Mouse (Mus musculus) telencephalon, adult 2 months (tissue): ENCODE data around the gene Timm44.
"Not testable (repeated sequence)": the region's sequence is repeated elsewhere in the genome, so short reads cannot be mapped to it uniquely, and the experiment has no call there.

ENCODE experiments used
- DNase-seq: peaks from one replicate; pipeline ENCODE4 v3.0.0-alpha.2; 2011; ENCODE audit warnings: low read depth, low spot score

The Timm44 gene

GRCm38 (mm10) chr8:4263105-4263791 is 12.5 kb downstream of the Timm44 start:
- DNase-seq = peak; percentile 91

DNA sequence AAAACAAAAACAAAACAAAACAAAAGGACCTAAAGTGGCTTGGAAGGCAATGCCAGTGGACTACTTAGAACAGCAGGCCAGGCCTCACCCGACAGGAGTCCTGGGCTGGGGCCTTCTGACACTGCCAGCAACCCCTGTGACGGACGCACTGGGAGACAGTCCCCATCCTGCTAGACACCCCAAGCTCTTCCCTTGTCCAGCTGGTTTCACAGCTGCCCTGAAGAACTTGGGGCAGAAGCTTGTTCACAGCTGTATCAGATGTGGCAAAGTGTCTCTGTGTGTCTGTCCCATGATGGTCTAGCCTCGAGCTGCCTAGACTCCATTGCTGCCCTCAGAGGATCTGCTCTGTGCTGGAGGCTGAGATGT is 15.9 kb downstream of the Timm44 start:
- no peak for DNase-seq

- no peak for DNase-seq
Measured at GRCm38 (mm10) chr8:4259125-4259804, 16.4 kb downstream of the Timm44 start, which contains the start of gene Ctxn1. Gene Ctxn1, minus strand, starts transcription at chr8:4259274.

DNA sequence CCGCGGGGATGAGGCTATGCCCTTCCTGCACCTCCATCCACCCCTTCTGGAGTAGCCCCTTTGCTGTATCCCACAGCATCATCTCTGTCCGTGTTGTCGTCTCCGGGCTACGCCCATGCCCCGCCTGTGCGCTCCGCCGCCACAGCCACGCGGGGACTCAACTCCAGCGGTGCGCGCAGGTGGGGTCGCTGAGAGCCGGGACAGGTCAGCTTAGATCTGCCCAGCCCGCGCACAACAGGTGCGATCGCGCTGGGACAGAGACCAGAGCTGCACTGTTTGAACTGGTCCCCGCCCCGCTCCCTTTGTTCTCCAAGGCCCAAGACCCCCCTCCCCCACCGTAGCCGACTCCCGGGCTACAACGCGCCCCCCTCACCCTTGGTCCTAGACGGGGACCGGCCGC is 17.0 kb downstream of the Timm44 start:
- DNase-seq = no peak

DNA sequence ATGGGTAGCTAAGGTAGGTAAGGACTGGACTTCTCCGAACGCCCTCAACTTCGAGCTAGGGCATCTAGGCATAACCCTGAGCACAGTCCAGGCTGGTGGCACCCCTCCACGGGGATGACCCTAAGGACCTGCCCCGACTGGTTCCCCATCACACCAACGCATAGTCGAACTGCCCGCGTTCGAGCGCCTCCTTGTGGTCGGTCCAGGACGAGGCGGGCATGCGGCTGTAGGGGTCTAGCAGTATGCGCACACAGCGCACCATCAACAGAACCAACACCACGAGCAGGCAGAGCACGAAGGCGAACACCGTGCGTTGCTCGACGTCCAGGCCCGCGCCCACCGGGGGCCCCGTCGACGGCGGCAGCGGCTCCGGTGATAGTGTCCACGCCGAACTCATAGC is 17.5 kb downstream of the Timm44 start:
- no peak for DNase-seq

DNA sequence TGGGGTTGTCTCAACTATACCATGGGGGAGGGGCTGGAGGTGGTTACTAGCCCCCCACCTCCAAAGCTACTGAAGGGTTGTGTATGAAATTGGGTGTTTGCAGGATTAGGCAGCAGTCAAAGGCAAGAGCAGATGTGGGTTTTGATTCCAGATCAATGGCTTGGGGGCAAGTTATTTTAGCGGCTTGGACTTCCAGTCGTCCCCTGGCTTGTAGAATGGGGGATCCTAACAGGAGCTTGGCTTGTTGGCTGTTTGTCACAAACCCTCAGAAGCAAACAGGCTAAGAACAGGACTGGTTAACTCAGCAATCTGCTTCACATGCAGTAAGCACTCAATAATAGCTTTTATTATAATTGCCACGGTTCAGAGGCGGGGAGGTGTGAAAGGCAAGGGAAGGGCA is 18.4 kb downstream of the Timm44 start:
- DNase-seq = no peak

DNA sequence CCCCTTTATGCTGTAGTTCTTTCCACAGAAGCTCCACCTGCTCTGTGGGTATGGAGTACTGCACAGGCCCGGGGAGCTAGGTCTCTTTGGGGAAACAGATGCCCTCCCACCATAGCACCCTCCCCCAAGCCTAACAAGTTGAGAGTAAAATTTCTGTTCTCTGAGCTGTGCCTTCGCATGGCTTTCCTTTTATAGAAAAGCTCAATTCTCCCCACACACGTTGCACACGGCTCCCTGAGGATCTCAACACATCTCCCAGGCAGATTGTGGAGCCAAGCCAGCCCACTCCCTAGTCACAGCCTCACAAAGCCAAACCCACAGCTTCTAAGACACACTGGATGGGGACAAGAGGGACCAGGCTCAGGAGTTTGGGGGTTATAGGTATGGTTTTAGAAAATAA is 18.8 kb downstream of the Timm44 start:
- DNase-seq = peak; percentile 96

- DNase-seq = not testable (repeated sequence)
Measured at GRCm38 (mm10) chr8:4255471-4255870, 20.2 kb downstream of the Timm44 start.

DNA sequence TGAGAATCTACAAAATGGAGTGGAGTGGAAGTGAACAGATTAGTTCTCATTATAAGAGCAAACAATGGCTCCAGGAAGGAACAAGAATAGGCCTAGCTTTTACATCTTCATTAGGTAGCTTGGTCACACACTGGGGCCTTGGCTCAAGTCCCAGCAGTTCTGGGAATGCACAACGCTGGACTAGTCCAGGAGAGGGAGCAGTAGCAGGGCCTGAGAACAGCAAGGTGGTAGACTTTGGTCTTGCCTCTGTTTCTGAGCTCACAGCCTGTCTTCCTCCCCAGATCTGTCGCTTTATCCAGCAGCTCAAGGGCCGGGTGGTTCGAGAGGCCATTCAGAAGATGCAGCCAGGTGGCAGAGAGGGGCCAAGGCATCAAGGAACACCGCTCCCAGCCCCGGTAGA is 21.7 kb downstream of the Timm44 start:
- DNase-seq = no peak

GRCm38 (mm10) chr8:4252934-4253841 is 22.5 kb downstream of the Timm44 start, which contains the start of gene Snapc2:
Gene Snapc2, plus strand, starts transcription at chr8:4253080.
- DNase-seq = peak; percentile 93

GRCm38 (mm10) chr8:4252116-4252760 is 23.5 kb downstream of the Timm44 start:
- no peak for DNase-seq

GRCm38 (mm10) chr8:4250306-4250970 is 25.3 kb downstream of the Timm44 start:
- DNase-seq = no peak

DNA sequence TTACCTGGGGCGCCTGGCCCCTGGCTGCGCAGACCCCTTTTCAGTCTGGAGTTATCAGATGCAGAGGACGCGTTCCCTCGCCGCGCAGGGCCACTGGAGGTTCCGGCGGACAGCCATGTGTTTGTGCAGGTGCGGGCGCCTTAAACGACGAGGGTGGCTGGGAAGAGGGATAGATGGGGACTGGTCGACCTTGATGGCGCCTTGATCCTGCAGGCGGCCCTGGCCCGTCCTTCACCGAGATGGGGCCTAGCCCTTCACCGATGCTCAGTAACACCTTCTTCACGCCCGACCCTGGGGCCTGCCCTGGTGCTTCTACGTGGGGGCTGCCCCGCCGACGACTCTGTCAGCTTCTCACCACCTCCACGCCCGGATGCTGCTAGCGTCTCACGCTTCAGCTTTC is 26.5 kb downstream of the Timm44 start:
- no peak for DNase-seq

- no peak for DNase-seq
Measured at GRCm38 (mm10) chr8:4247951-4248540, 27.7 kb downstream of the Timm44 start, which contains the start of gene Tgfbr3l. Gene Tgfbr3l, plus strand, starts transcription at chr8:4248214.

- DNase-seq = no peak
Measured at GRCm38 (mm10) chr8:4247241-4247640, 28.5 kb downstream of the Timm44 start.

- no peak for DNase-seq
Measured at GRCm38 (mm10) chr8:4245737-4246136, 30.0 kb downstream of the Timm44 start.

GRCm38 (mm10) chr8:4245061-4245460 is 30.7 kb downstream of the Timm44 start:
- no peak for DNase-seq

GRCm38 (mm10) chr8:4239193-4239890 is 36.4 kb downstream of the Timm44 start:
- DNase-seq = no peak

- peak; percentile 98 for DNase-seq
Measured at GRCm38 (mm10) chr8:4238434-4239192, 37.1 kb downstream of the Timm44 start, which contains the start of the genes Map2k7 and Gm49320. Gene Map2k7, plus strand, starts transcription at chr8:4238740. Gene Gm49320, plus strand, starts transcription at chr8:4238865.
